Mouse (Mus musculus) gastrocnemius, adult 8-10 months (tissue): ENCODE measurements around the gene Btn2a2. TPM values are rescaled to one million over a fixed set of nuclear protein-coding genes. Genes with fewer than 3 reads are reported as not detected.

Experiments
- DNase-seq, 2 experiments: peaks; one replicate each; pipeline ENCODE4 v3.0.0; 2022; ENCODE audit warnings: low spot score in 2 of 2
- total RNA-seq, 4 experiments: library from RNA; stranded (reverse); gene quantifications; 2 replicates each; pipeline ENCODE4 v1.2.4; 2022

Btn2a2 gene
- total RNA-seq, 4 experiments from 2014 or later, result not detected

DNA sequence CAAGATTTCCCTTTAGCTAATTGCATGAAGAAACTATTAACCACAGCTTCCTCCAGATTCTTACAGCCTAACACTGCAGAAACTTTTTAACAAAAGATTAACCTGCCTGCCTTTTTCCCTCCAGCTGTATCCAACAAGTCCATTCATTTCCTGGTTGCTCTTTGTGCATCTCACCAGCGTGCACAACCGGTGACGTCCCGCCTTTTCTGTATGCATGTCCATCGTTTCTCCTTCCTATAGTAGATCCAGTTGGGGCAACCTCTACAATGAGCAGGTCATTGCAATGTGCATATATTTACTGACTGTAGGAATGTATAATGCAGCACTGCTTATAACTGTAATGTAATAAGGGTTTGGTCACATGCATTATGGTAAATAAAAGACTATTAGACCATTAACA, 35.3 kb upstream of the Btn2a2 start:
- DNase-seq, result no peak

GRCm38 (mm10) chr13:23521703-23522102, 33.0 kb upstream of the Btn2a2 start:
- peak; percentile 49 to 56 for DNase-seq

GRCm38 (mm10) chr13:23519416-23519815, 30.8 kb upstream of the Btn2a2 start:
- DNase-seq, result peak; percentile 45 to 61

DNA sequence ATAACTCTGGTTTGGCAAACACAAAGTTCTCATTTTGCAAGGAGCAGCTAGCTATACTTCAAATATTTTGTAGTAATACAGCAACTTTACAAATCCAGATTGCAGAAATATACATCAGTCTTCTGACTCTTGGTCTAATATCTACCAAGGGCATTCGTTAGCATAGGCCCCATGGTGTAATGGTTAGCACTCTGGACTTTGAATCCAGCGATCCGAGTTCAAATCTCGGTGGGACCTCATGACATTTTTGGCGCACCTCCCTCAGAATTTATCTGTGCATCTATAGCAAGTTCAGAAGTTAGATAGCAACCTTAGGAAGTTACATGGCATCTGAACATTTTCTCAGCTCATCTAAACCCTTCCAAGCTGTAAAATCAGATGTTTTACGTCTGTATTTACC, 30.2 kb upstream of the Btn2a2 start:
- DNase-seq, result peak; percentile 43 to 63

GRCm38 (mm10) chr13:23518295-23518603, 29.6 kb upstream of the Btn2a2 start:
- DNase-seq, result no peak

DNA sequence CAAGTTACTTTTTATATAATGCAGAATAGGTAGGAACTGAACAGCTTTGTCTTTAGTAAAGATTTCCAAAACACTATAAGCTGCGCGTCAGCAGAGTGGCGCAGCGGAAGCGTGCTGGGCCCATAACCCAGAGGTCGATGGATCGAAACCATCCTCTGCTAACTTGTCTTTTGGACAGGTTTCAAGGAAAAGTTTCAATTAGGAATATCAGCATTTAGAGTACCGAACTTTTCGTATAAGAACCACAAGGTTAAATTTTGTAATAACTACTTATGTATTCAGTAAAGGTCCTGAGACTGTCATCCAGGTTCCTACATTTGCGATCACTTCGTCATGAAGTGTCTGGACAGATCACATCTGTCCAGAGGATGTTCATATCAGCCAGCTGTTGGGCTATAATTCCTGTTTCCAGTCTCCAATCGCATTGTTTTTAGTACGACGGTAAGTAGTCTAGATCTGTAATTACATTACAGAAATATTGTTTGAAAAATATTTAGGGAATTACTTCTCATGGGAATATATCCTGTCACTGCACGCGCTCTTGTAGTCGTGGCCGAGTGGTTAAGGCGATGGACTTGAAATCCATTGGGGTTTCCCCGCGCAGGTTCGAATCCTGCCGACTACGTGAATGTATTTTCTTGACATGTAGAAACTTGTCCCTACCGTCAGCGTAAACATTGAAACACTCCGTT, 29.1 kb upstream of the Btn2a2 start:
- peak; percentile 75 to 85 for DNase-seq

GRCm38 (mm10) chr13:23516822-23517602, 28.4 kb upstream of the Btn2a2 start:
- DNase-seq, result peak; percentile 48 to 60

GRCm38 (mm10) chr13:23515826-23516620, 27.4 kb upstream of the Btn2a2 start:
- DNase-seq, result no peak

- no peak for DNase-seq
Observed at GRCm38 (mm10) chr13:23515281-23515680, 26.6 kb upstream of the Btn2a2 start.

DNA sequence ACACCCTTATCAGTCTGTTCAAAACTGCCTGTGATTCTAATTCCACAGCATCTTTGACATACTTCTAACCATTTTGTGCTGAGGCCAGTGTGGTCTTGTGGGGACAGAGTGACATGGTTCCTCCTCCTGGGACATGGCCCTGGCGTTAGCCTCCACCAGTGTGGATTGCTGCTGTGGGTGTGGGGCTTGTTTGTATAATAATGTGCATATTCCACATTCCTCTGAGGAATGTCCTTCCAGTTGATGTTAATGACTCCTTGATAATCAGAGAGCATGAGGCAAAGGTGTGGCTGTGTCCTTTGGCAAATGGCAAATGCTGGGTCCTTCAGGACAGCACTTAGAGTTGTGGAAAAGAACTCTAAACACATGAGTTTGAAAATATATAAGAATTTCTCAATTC, 24.9 kb upstream of the Btn2a2 start:
- DNase-seq, result no peak

DNA sequence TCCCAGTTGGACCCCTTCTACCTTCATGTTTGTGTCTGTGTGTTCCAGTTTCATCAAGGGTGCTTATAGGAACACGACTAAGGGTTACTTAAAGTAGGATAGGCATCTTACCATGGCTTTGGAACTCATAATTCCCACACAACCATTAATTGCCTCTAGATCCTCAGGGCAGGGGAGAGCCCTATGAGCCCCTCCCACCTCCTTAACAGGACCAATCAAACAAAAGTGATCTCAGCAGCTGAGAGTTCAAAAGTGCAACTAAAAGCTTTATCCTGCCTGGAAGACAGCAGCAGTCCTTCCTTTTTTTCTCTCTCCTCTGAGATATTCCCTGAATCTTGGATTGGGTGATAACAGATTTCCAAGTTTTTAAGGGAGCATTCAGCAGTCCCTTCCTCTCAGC, 21.5 kb upstream of the Btn2a2 start:
- DNase-seq, result no peak

- DNase-seq, result no peak
Observed at GRCm38 (mm10) chr13:23506819-23507515, 18.3 kb upstream of the Btn2a2 start.

DNA sequence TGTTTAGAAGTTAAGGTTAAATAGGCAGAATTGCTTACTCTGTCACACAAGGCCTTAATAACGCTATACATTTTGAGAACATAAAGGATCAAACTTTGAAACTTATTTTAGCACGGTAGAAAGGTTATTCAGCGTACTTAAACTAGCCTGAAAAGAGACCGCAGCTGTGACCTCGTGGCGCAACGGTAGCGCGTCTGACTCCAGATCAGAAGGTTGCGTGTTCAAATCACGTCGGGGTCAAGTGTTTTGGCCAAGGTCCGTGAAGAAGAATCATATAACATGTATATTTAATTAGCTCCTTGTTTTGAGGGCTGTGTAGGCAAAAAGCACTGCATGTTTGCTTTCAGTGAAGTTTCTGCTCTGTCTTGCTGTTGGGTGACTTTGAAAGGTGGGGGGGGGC, 17.7 kb upstream of the Btn2a2 start:
- DNase-seq, result no peak

- no peak for DNase-seq
Observed at GRCm38 (mm10) chr13:23505662-23506345, 17.1 kb upstream of the Btn2a2 start.

DNA sequence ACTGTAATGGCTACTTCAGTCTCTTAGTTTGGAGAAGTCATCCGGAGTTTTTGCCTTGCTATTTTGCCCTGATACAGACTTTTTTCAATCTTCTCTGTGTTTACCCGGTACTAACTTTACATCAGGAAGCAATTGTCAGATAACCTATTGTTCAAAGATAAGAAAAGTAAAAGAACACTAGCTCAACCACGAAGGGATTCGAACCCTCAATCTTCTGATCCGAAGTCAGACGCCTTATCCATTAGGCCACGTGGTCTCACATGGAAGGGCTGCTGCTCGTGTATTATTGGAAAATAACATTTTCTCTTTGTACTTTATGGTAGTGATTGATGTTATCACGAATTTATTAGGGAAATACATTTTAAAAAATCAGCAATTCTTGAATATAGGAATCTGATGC, 15.1 kb upstream of the Btn2a2 start:
- DNase-seq, result no peak

- no peak for DNase-seq
Observed at GRCm38 (mm10) chr13:23502916-23503315, 14.3 kb upstream of the Btn2a2 start.

- no peak for DNase-seq
Observed at GRCm38 (mm10) chr13:23502031-23502567, 13.4 kb upstream of the Btn2a2 start.

DNA sequence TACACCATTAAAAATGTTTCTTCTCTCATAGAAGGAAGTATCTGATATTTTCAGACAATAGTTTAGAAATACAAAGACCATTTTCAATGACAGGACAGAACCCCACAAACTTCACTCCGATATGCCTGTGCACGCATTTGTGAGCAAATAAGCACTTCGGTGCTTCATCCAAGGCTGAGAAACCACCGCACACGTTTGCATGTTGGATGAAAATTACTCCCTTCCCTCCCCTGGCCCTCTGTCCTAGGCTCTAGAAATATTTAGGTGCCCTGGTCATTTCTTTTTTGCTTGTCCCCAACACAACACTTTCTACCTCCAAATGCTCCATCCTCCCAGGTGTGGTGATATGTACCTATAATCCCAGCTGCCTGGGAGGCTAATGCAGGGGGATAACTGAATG, 12.9 kb upstream of the Btn2a2 start:
- DNase-seq, result no peak

DNA sequence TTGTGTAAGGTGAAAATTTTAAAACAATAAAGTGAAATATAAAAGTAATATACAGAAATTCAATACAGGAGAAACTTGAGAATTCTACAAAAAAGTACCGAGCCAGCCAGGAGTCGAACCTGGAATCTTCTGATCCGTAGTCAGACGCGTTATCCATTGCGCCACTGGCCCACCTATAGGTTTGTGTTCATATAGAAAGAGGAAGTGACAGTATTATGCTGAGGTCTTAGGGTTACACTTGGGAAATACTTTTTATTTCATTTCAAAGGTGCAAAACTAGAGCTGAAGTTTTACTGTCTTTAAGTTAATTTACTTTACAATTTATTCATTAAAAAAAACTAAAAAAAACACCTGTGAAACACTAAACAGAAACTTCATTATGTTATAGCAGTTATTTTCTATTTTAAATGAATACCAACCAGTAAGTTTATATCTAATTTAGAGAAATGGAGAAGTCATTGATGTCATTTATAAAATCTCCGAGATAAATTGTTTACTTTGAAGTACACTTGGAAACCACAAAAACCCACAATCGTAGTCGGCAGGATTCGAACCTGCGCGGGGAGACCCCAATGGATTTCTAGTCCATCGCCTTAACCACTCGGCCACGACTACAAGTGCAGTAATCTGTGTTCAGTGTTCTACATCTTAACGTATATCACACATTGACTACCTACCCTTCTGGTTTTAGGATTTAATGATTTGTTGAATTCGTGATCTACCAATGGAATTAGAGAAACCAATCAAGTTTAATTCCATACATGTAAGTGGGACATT, 12.0 kb upstream of the Btn2a2 start:
- DNase-seq, result peak; percentile 5 to 14

- DNase-seq, result no peak
Observed at GRCm38 (mm10) chr13:23499943-23500342, 11.3 kb upstream of the Btn2a2 start.
